Mouse (Mus musculus) testis, adult 2 months (tissue): Measurements from ENCODE around the gene Tox4. TPM values are rescaled to one million over a fixed set of nuclear protein-coding genes. Genes with fewer than 3 reads are reported as not detected.
A peak's percentile ranks its signal among the peaks of the same experiment; 100 is the strongest.

Source experiments
- H3K27ac ChIP-seq: fragments of 200-500 bp; 2 replicates; pipeline ENCODE4 v1.5.1; 2012; ENCODE audit warnings: low read depth, low read length; ENCODE audit not compliant: control insufficient read depth, insufficient read depth
- H3K27me3 ChIP-seq: fragments of 200-500 bp; 2 replicates; pipeline ENCODE4 v1.6.1; 2012; ENCODE audit warnings: mild to moderate bottlenecking, low read length, moderate library complexity; ENCODE audit not compliant: control insufficient read depth, insufficient read depth
- H3K36me3 ChIP-seq: fragments of 200-500 bp; 2 replicates; pipeline ENCODE4 v1.6.1; 2012; ENCODE audit warnings: mild to moderate bottlenecking, low read length; ENCODE audit not compliant: control insufficient read depth, insufficient read depth
- H3K4me1 ChIP-seq: fragments of 200-500 bp; 2 replicates; pipeline ENCODE4 v1.6.1; 2012; ENCODE audit warnings: low read length; ENCODE audit not compliant: control insufficient read depth, insufficient read depth
- H3K4me3 ChIP-seq: fragments of 200-500 bp; 2 replicates; pipeline ENCODE4 v1.5.1; 2012; ENCODE audit warnings: low read depth, mild to moderate bottlenecking, low read length, moderate library complexity, mixed read lengths; ENCODE audit not compliant: control insufficient read depth
- CTCF ChIP-seq: fragments of 200-500 bp; IDR thresholded peaks from 2 replicates; pipeline ENCODE4 v1.5.1; 2012; ENCODE audit warnings: low read depth, mild to moderate bottlenecking, inconsistent platforms, low read length, moderate library complexity; ENCODE audit not compliant: control insufficient read depth, insufficient read depth, insufficient replicate concordance
- POLR2A ChIP-seq: fragments of 200-500 bp; IDR thresholded peaks from 2 replicates; pipeline ENCODE4 v1.6.1; 2012; ENCODE audit warnings: low read depth, mild to moderate bottlenecking, inconsistent platforms, low read length, moderate library complexity; ENCODE audit not compliant: control insufficient read depth
- polyA plus RNA-seq: library from polyadenylated mRNA; depleted of rRNA; stranded (reverse); fragments of >200 nt; gene quantifications from 2 replicates; pipeline ENCODE4 v1.2.3, GENCODE M21; 2012

Tox4 gene
- polyA plus RNA-seq, 1 experiment = 47.3 TPM

DNA sequence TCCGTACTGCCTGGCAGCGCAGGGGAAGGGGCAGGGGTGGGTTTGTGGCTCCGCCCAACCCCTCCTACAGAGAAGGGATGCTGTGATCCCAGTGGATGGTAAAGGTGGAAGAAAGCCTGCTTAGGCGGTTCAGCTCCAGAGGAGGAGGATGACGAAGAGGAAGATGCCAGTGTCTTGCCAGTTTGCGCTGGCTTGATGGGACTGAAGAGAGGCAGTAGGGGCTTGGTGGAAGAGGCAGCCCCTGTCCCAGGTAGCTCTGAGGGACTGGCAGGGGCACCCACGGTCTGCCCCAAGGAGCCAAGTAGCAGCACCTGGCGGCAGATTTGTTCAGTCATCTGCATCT is 35.8 kb downstream of the Tox4 start:
- no peak for TF ChIP-seq CTCF
- no peak for TF ChIP-seq POLR2A
- Histone ChIP-seq H3K27ac (no peak overlapping the region), H3K36me3 (no peaks in the 10 kb centered on the region), H3K4me1 (peaks cover 21% of the 10 kb centered on the region), H3K27me3 (no peaks in the 10 kb centered on the region), H3K4me3 (no peak overlapping the region; the same call in 1 of the 2 replicates)

- no peak overlapping the region for H3K27ac ChIP-seq
- no peaks in the 10 kb centered on the region for H3K27me3 ChIP-seq
- H3K4me3 ChIP-seq = peak overlapping the region; percentile 78
- H3K4me1 ChIP-seq = peaks cover 21% of the 10 kb centered on the region
- no peak for TF ChIP-seq CTCF
- no peak for TF ChIP-seq POLR2A
- H3K36me3 ChIP-seq = no peaks in the 10 kb centered on the region
Observed at GRCm38 (mm10) chr14:52315283-52315780, 36.4 kb downstream of the Tox4 start.

- no peaks in the 10 kb centered on the region for H3K27me3 ChIP-seq
- H3K4me3 ChIP-seq = peak overlapping the region; percentile 78
- no peaks in the 10 kb centered on the region for H3K36me3 ChIP-seq
- TF ChIP-seq CTCF = no peak
- TF ChIP-seq POLR2A = no peak
- H3K4me1 ChIP-seq = peaks cover 21% of the 10 kb centered on the region
- no peak overlapping the region for H3K27ac ChIP-seq
Observed at GRCm38 (mm10) chr14:52315792-52316440, 37.0 kb downstream of the Tox4 start.

GRCm38 (mm10) chr14:52316441-52317225 is 37.7 kb downstream of the Tox4 start:
- Histone ChIP-seq H3K36me3 (no peaks in the 10 kb centered on the region), H3K4me1 (peaks cover 21% of the 10 kb centered on the region), H3K27ac (no peak overlapping the region), H3K4me3 (peak overlapping the region; percentile 47; the same call in 1 of the 2 replicates), H3K27me3 (no peaks in the 10 kb centered on the region)
- TF ChIP-seq CTCF = no peak
- TF ChIP-seq POLR2A = no peak

- H3K27ac ChIP-seq = no peak overlapping the region
- TF ChIP-seq CTCF (no peak), POLR2A (no peak)
- H3K27me3 ChIP-seq = no peaks in the 10 kb centered on the region
- no peak overlapping the region for H3K4me3 ChIP-seq
- H3K4me1 ChIP-seq = peaks cover 15% of the 10 kb centered on the region
- no peaks in the 10 kb centered on the region for H3K36me3 ChIP-seq
Observed at GRCm38 (mm10) chr14:52319361-52319760, 40.4 kb downstream of the Tox4 start.

GRCm38 (mm10) chr14:52325890-52326289 is 46.9 kb downstream of the Tox4 start:
- TF ChIP-seq CTCF (no peak), POLR2A (no peak)
- peaks cover 8% of the 10 kb centered on the region for H3K4me1 ChIP-seq
- no peak overlapping the region for H3K4me3 ChIP-seq
- H3K36me3 ChIP-seq = no peaks in the 10 kb centered on the region
- H3K27ac ChIP-seq = no peak overlapping the region
- H3K27me3 ChIP-seq = no peaks in the 10 kb centered on the region

- TF ChIP-seq CTCF (no peak), POLR2A (no peak)
- Histone ChIP-seq H3K4me3 (peak overlapping the region; percentile 77), H3K4me1 (peaks cover 8% of the 10 kb centered on the region), H3K27me3 (no peaks in the 10 kb centered on the region), H3K36me3 (no peaks in the 10 kb centered on the region), H3K27ac (no peak overlapping the region)
Observed at GRCm38 (mm10) chr14:52327375-52327901, 48.5 kb downstream of the Tox4 start.
